Mouse (Mus musculus) limb, embryonic 11.5 days (tissue): ENCODE measurements around the gene Ppy. TPM values are rescaled to one million over a fixed set of nuclear protein-coding genes. Genes with fewer than 3 reads are reported as not detected.

ENCODE experiments used
- ATAC-seq: fragments of 200-750 bp; cut with Nextera tagmentation; 2 replicates; pipeline ENCODE4 v1.8.0; 2017; ENCODE audit warnings: low read depth; ENCODE audit not compliant: insufficient number of reproducible peaks, low FRiP score, low TSS enrichment
- DNase-seq: peaks from one replicate; pipeline ENCODE4 v3.0.0-alpha.2; 2015; ENCODE audit warnings: low spot score
- H3K27ac ChIP-seq: fragments of 300-500 bp; sonication (generic); replicated peaks from 2 replicates; pipeline ENCODE4 v1.5.1; 2014; ENCODE audit warnings: low read depth, mild to moderate bottlenecking, low read length
- H3K27me3 ChIP-seq: fragments of 300-500 bp; sonication (generic); 2 replicates; pipeline ENCODE4 v1.6.1; 2014; ENCODE audit warnings: mild to moderate bottlenecking, low read length, mixed read lengths; ENCODE audit not compliant: control insufficient read depth, insufficient read depth
- H3K36me3 ChIP-seq: fragments of 300-500 bp; sonication (generic); 2 replicates; pipeline ENCODE4 v1.6.1; 2014; ENCODE audit warnings: mild to moderate bottlenecking, low read length, moderate library complexity, mixed read lengths; ENCODE audit not compliant: control insufficient read depth, insufficient read depth
- H3K4me1 ChIP-seq: fragments of 300-500 bp; sonication (generic); 2 replicates; pipeline ENCODE4 v1.6.1; 2014; ENCODE audit warnings: low read length, mixed read lengths; ENCODE audit not compliant: control insufficient read depth, insufficient read depth
- H3K4me2 ChIP-seq: fragments of 300-500 bp; sonication (generic); 2 replicates; pipeline ENCODE4 v1.6.1; 2014; ENCODE audit warnings: low read depth, mild to moderate bottlenecking, moderate library complexity; ENCODE audit not compliant: severe bottlenecking
- H3K4me3 ChIP-seq: fragments of 300-500 bp; sonication (generic); 2 replicates; pipeline ENCODE4 v1.5.1; 2014; ENCODE audit warnings: low read depth, low read length
- H3K9ac ChIP-seq: fragments of 300-500 bp; sonication (generic); 2 replicates; pipeline ENCODE4 v1.6.1; 2014; ENCODE audit warnings: mild to moderate bottlenecking, low read length
- H3K9me3 ChIP-seq: fragments of 300-500 bp; sonication (generic); 2 replicates; pipeline ENCODE4 v1.6.1; 2016; ENCODE audit warnings: low read length; ENCODE audit not compliant: control insufficient read depth
- WGBS: fragments of 180-500 bp; shearing (Covaris S2); extraction: QIAGEN DNeasy Blood & Tissue Kit; methylation state at CpG from one replicate; pipeline ENCODE4 v1.1.7; 2014; 5-methylcytosine and 5-hydroxymethylcytosine counted together
- polyA plus RNA-seq: library from polyadenylated mRNA; unstranded; fragments of >200 nt; fragmentation: Nextera tagmentation; extraction: Ambion mirVana; gene quantifications from 2 replicates; pipeline ENCODE4 v1.2.1, GENCODE M21; 2014

Ppy gene
- polyA plus RNA-seq, 1 experiment from 2014 or later, result not detected

DNA sequence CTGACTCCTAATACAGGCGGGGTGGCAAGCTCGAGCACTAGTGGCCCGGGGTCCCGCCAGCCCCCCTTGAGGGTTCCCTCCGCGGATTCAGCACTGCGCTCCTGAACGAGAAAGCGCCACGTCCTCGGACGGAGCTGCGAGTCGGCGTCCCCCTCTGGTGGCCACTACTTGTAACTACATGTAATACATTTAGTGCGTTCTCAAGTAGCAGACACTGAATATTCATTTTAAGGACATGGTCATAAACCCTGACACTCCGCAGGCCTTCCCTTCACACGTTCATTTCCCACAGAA lies 37.3 kb upstream of the Ppy start:
- H3K36me3 ChIP-seq, result no peaks in the 10 kb centered on the region

GRCm38 (mm10) chr11:102137625-102138446 lies 36.7 kb upstream of the Ppy start:
- ATAC-seq, result no peak
- H3K4me1 ChIP-seq, result no peaks in the 10 kb centered on the region
- no peaks in the 10 kb centered on the region for H3K36me3 ChIP-seq
- no peak overlapping the region for H3K27ac ChIP-seq
- H3K27me3 ChIP-seq, result no peaks in the 10 kb centered on the region
- no peak overlapping the region for H3K4me3 ChIP-seq
- H3K9me3 ChIP-seq, result no peaks in the 10 kb centered on the region
- peak overlapping the region; percentile 39 for H3K4me2 ChIP-seq
- DNase-seq, result no peak
- WGBS, result 48% methylated on average over 13 of the region's 13 CpGs
- no peak overlapping the region for H3K9ac ChIP-seq

More for the DNA sequence above, 37.3 kb upstream of the Ppy start:
- no peaks in the 10 kb centered on the region for H3K4me1 ChIP-seq
- no peak overlapping the region for H3K9ac ChIP-seq
- H3K4me3 ChIP-seq, result no peak overlapping the region
- no peak overlapping the region for H3K27ac ChIP-seq
- H3K9me3 ChIP-seq, result no peaks in the 10 kb centered on the region
- ATAC-seq (no peak), DNase-seq (peak; percentile 84)
- under 1% methylated on average over 18 of the region's 18 CpGs for WGBS
- H3K27me3 ChIP-seq, result peaks cover 2% of the 10 kb centered on the region
- H3K4me2 ChIP-seq, result peak overlapping the region; percentile 39

- WGBS, result 37% methylated on average over 4 of the region's 4 CpGs
- Histone ChIP-seq H3K9ac (no peak overlapping the region), H3K9me3 (no peaks in the 10 kb centered on the region)
Measured at GRCm38 (mm10) chr11:102134516-102134915, 33.4 kb upstream of the Ppy start.

DNA sequence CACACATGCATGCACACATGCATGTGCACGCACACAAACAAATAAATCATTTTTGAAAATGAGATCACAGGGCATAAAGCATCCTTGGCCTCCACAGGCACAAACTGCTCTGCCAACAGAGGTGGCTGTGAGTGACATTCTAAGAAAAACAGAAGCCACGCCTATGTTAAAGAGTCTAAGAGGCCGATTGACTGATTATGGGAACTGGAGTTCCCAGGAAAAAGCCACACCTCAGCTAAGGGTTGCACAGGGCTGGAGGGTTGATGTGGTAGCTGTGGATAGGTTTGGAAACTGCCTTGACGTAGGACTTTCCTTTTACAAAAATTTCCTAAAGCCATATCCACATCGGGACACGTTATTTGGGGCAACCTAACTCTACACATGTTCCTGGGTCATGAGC lies 16.3 kb upstream of the Ppy start:
- H3K4me1 ChIP-seq, result no peaks in the 10 kb centered on the region
- DNase-seq (no peak), ATAC-seq (no peak)
- no peaks in the 10 kb centered on the region for H3K9me3 ChIP-seq
- H3K4me2 ChIP-seq, result no peak overlapping the region
- H3K9ac ChIP-seq, result no peak overlapping the region
- WGBS, result 81% methylated on average over 6 of the region's 6 CpGs
- no peak overlapping the region for H3K27ac ChIP-seq
- H3K27me3 ChIP-seq, result no peaks in the 10 kb centered on the region
- no peaks in the 10 kb centered on the region for H3K36me3 ChIP-seq
- no peak overlapping the region for H3K4me3 ChIP-seq

More at GRCm38 (mm10) chr11:102134516-102134915, 33.4 kb upstream of the Ppy start:
- no peak for DNase-seq
- no peaks in the 10 kb centered on the region for H3K36me3 ChIP-seq
- ATAC-seq, result no peak
- no peaks in the 10 kb centered on the region for H3K27me3 ChIP-seq
- no peaks in the 10 kb centered on the region for H3K4me1 ChIP-seq
- no peak overlapping the region for H3K4me2 ChIP-seq
- H3K27ac ChIP-seq, result no peak overlapping the region
- no peak overlapping the region for H3K4me3 ChIP-seq

GRCm38 (mm10) chr11:102116241-102116640 lies 15.1 kb upstream of the Ppy start:
- Histone ChIP-seq H3K4me1 (no peaks in the 10 kb centered on the region), H3K4me2 (no peak overlapping the region), H3K27me3 (no peaks in the 10 kb centered on the region), H3K27ac (no peak overlapping the region), H3K36me3 (no peaks in the 10 kb centered on the region), H3K9ac (no peak overlapping the region), H3K9me3 (no peaks in the 10 kb centered on the region), H3K4me3 (no peak overlapping the region)
- 71% methylated on average over 8 of the region's 8 CpGs for WGBS
- DNase-seq (no peak), ATAC-seq (no peak)

DNA sequence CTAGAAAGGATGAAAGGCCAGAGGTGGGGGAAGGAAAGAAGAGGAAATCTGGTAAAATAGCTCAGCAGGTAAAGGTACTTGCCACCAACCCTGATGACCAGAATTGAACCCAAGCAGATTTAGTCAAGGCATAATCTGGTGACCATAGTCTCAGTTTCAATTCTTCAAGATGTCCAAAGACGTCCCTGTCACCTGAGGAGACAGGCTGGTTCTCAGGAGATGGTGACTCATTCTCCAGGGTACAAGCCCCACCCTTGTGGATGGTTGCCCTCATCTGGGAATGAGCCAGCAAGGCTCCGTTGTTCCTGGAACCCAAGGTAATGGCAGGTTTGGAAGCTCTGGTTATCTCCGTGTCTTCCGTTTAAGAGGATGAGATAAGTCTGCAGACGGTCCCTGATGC lies 10.5 kb upstream of the Ppy start:
- no peaks in the 10 kb centered on the region for H3K36me3 ChIP-seq
- 80% methylated on average over 5 of the region's 5 CpGs for WGBS
- H3K27me3 ChIP-seq, result peaks cover 26% of the 10 kb centered on the region

GRCm38 (mm10) chr11:102107732-102108131 lies 6.6 kb upstream of the Ppy start, which contains the start of gene Pyy:
Gene Pyy (minus strand): TSS chr11:102107832.
- no peaks in the 10 kb centered on the region; the same call in 1 of the 2 replicates for H3K9me3 ChIP-seq
- H3K9ac ChIP-seq, result no peak within 1 kb of the TSS
- H3K27me3 ChIP-seq, result peaks cover 48% of the 10 kb centered on the region
- H3K27ac ChIP-seq, result no peak within 1 kb of the TSS
- no peak within 1 kb of the TSS for H3K4me3 ChIP-seq
- H3K4me1 ChIP-seq, result no peaks in the 10 kb centered on the region
- H3K4me2 ChIP-seq, result no peak within 1 kb of the TSS
- 13% methylated on average over 9 of the region's 9 CpGs for WGBS
- no peaks in the 10 kb centered on the region for H3K36me3 ChIP-seq
- DNase-seq, result no peak
- no peak for ATAC-seq

More for the DNA sequence above, 10.5 kb upstream of the Ppy start:
- Histone ChIP-seq H3K4me1 (no peaks in the 10 kb centered on the region), H3K9me3 (no peaks in the 10 kb centered on the region; the same call in 1 of the 2 replicates), H3K4me2 (no peak overlapping the region), H3K4me3 (no peak overlapping the region), H3K27ac (no peak overlapping the region), H3K9ac (no peak overlapping the region)
- ATAC-seq (no peak), DNase-seq (no peak)

DNA sequence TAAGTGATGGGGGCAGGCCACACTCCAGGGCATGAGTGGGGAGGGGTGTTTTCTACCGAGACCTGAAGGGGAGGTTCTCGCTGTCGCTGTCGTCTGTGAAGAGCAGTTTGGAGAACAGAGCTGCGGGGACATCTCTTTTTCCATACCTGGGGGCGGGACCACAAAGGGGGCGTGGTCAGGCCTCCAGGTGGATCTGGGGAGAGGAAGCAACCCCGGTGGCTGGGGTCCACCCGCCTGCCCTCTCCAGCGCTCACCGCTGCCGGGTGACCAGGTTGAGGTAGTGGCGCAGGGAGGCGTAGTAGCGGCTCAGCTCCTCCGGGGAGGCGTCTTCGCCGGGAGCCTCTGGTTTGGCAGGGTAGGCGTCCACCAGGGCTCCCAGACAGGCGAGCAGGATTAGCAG lies 5.8 kb upstream of the Ppy start:
- Histone ChIP-seq H3K4me1 (0 out of 2 replicates have a peak, but pooled peaks cover 3% of the 10 kb centered on the region), H3K27me3 (peaks cover 48% of the 10 kb centered on the region), H3K9ac (no peak overlapping the region), H3K9me3 (no peaks in the 10 kb centered on the region; the same call in 1 of the 2 replicates), H3K4me2 (no peak overlapping the region), H3K27ac (no peak overlapping the region), H3K36me3 (no peaks in the 10 kb centered on the region), H3K4me3 (no peak overlapping the region)
- 1% methylated on average over 21 of the region's 21 CpGs for WGBS
- no peak for ATAC-seq
- peak; percentile 31 for DNase-seq
